Mouse (Mus musculus): ENCODE results near the gene Cadps. TPM values are rescaled to one million over a fixed set of nuclear protein-coding genes. Genes with fewer than 3 reads are reported as not detected.

Gene Cadps
- polyA plus RNA-seq (2017; shearing (Covaris generic)) = not detected

DNA sequence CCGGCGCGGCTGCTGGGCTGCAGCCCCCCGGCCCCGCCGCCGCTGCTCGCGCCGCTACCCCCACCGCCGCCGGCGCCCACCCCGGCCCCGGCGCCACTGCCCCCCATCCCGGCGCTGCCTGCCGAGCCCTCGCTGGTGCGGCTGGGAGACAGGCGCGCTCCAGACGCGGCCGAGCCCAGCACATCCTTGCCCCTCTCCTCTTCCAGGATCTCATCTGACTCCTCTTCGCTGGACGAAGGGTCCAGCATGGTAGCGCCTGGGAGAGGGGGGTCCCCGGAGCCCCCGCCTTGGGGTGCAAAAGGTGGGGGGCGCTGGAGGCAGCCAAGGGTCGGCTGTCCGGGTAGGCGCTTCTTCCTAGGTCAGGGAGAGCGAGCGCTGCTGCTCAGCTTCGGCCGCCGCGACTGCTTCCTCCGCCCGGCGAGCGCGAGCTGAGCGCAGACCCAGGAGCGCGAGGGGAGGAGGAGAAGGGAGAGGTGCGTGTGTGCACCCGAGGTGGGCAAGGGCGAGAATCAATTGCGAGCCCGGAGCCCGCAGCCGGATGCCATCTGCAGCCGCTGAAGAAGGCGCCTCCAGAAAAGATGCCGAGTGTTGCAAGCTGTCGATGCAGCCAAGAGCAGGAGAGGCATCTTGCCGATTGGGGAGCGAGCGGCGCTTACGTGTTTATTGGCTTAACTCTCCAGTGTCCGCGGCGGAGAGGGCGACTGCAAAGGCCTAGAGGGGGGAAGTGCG is at the start of gene Cadps:
Gene Cadps, minus strand, starts transcription at position 589 of the 729 bp plus-strand sequence.

DNA sequence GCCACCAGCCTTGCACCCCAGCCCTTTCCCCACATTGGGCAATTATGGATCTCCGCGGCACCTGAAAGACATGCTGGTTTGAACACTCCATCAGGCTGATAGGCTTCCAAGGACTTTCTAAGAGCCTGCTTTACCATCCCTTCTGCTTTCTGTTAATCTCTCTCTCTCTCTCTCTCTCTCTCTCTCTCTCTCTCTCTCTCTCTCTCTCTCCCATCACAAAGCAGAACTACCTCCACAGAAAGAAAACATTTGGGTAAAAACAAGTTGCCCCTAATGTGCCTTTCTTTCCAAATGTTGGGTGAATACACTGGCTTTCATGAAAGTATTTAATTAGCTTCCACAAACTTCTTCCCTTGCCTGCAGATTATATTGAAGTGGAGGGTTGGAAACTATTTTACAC is 474.8 kb downstream of the Cadps start, which contains the start of gene Fezf2:
Gene Fezf2, minus strand, starts transcription at position 101 of the 400 bp plus-strand sequence.

Measured in activated CD4-positive, CD25-positive, alpha-beta regulatory T cell, adult 9 weeks (primary cell).